Mouse (Mus musculus): ENCODE results near the gene Dnajc15. TPM values are rescaled to one million over a fixed set of nuclear protein-coding genes. Genes with fewer than 3 reads are reported as not detected.

The Dnajc15 gene
- polyA plus RNA-seq, 1 experiment from 2014 or later, result 129 TPM

Other genes with a start within 250 kb of the Dnajc15 start
- 0.13 and 0.33 TPM in 2 replicates for gene Epsti1, start 29.1 kb upstream of the Dnajc15 start, polyA plus RNA-seq (2014; fragmentation: Nextera tagmentation; extraction: Ambion mirVana)
- gene Fam216b, start 213.9 kb upstream of the Dnajc15 start, polyA plus RNA-seq (2014; fragmentation: Nextera tagmentation; extraction: Ambion mirVana), result not detected in 2 replicates